Mouse (Mus musculus) adrenal gland, adult 18-20 months (tissue): ENCODE data around the gene Mettl24. TPM values are rescaled to one million over a fixed set of nuclear protein-coding genes. Genes with fewer than 3 reads are reported as not detected.
"Not testable (repeated sequence)": the region's sequence is repeated elsewhere in the genome, so short reads cannot be mapped to it uniquely, and the experiment has no call there.

Source experiments
- DNase-seq, 2 experiments: peaks; one replicate each; pipeline ENCODE4 v3.0.0; 2021 to 2022; ENCODE audit warnings: low spot score in 2 of 2
- total RNA-seq, 2 experiments: library from RNA; stranded (reverse); gene quantifications; 1 replicate in 1 of 2; 2 replicates in 1 of 2; pipeline ENCODE4 v1.2.3; 2021

Gene Mettl24
- total RNA-seq, 2 experiments from 2014 or later: 6.5 to 7.3 TPM

GRCm38 (mm10) chr10:40733291-40733690 is 50.2 kb downstream of the Mettl24 start:
- DNase-seq: no peak

GRCm38 (mm10) chr10:40736172-40736571 is 53.1 kb downstream of the Mettl24 start:
- DNase-seq: no peak

- no peak for DNase-seq
Observed at GRCm38 (mm10) chr10:40737274-40738112, 54.4 kb downstream of the Mettl24 start.

GRCm38 (mm10) chr10:40740696-40741095 is 57.6 kb downstream of the Mettl24 start:
- no peak for DNase-seq

- DNase-seq: no peak
Observed at GRCm38 (mm10) chr10:40750293-40751047, 67.4 kb downstream of the Mettl24 start.

GRCm38 (mm10) chr10:40751157-40751556 is 68.1 kb downstream of the Mettl24 start:
- DNase-seq: no peak

- DNase-seq: no peak
Observed at GRCm38 (mm10) chr10:40753036-40753435, 70.0 kb downstream of the Mettl24 start.

- DNase-seq: no peak
Observed at GRCm38 (mm10) chr10:40758171-40759010, 75.3 kb downstream of the Mettl24 start.

- DNase-seq: not testable (repeated sequence)
Observed at GRCm38 (mm10) chr10:40759391-40760194, 76.5 kb downstream of the Mettl24 start.

GRCm38 (mm10) chr10:40760195-40761009 is 77.3 kb downstream of the Mettl24 start:
- DNase-seq: no peak

- no peak for DNase-seq
Observed at GRCm38 (mm10) chr10:40761010-40761752, 78.1 kb downstream of the Mettl24 start.

- no peak for DNase-seq
Observed at GRCm38 (mm10) chr10:40762624-40763023, 79.5 kb downstream of the Mettl24 start.

- DNase-seq: no peak
Observed at GRCm38 (mm10) chr10:40763084-40763720, 80.1 kb downstream of the Mettl24 start.

GRCm38 (mm10) chr10:40772266-40772665 is 89.2 kb downstream of the Mettl24 start:
- no peak for DNase-seq

GRCm38 (mm10) chr10:40775151-40775550 is 92.1 kb downstream of the Mettl24 start:
- DNase-seq: no peak

- DNase-seq: no peak
Observed at GRCm38 (mm10) chr10:40775655-40776054, 92.6 kb downstream of the Mettl24 start.

GRCm38 (mm10) chr10:40777171-40777570 is 94.1 kb downstream of the Mettl24 start:
- no peak for DNase-seq

- no peak for DNase-seq
Observed at GRCm38 (mm10) chr10:40778472-40778871, 95.4 kb downstream of the Mettl24 start.
